Mouse (Mus musculus) myocyte (in vitro differentiated cells): ENCODE data around the gene Serpine1.

Source experiments
- MYOG ChIP-seq, 3 experiments: IDR thresholded peaks; one replicate each; pipeline ENCODE4 v1.6.1; 2011; ENCODE audit warnings: control low read depth in 2 of 3, low read depth in 2 of 3, mild to moderate bottlenecking in 2 of 3; ENCODE audit not compliant: insufficient read length in 2 of 3, control insufficient read depth in 1 of 3, insufficient read depth in 1 of 3
- POLR2A ChIP-seq: IDR thresholded peaks from one replicate; pipeline ENCODE4 v1.6.1; 2011; ENCODE audit warnings: low read depth, mild to moderate bottlenecking, control low read depth, moderate library complexity; ENCODE audit not compliant: insufficient read length
- POLR2AphosphoS2 ChIP-seq: IDR thresholded peaks from one replicate; pipeline ENCODE4 v1.6.1; 2011; ENCODE audit warnings: low read depth, control low read depth; ENCODE audit not compliant: insufficient read length
- USF1 ChIP-seq: IDR thresholded peaks from one replicate; pipeline ENCODE4 v1.6.1; 2011; ENCODE audit warnings: low read depth, mild to moderate bottlenecking, control low read depth, moderate library complexity

DNA sequence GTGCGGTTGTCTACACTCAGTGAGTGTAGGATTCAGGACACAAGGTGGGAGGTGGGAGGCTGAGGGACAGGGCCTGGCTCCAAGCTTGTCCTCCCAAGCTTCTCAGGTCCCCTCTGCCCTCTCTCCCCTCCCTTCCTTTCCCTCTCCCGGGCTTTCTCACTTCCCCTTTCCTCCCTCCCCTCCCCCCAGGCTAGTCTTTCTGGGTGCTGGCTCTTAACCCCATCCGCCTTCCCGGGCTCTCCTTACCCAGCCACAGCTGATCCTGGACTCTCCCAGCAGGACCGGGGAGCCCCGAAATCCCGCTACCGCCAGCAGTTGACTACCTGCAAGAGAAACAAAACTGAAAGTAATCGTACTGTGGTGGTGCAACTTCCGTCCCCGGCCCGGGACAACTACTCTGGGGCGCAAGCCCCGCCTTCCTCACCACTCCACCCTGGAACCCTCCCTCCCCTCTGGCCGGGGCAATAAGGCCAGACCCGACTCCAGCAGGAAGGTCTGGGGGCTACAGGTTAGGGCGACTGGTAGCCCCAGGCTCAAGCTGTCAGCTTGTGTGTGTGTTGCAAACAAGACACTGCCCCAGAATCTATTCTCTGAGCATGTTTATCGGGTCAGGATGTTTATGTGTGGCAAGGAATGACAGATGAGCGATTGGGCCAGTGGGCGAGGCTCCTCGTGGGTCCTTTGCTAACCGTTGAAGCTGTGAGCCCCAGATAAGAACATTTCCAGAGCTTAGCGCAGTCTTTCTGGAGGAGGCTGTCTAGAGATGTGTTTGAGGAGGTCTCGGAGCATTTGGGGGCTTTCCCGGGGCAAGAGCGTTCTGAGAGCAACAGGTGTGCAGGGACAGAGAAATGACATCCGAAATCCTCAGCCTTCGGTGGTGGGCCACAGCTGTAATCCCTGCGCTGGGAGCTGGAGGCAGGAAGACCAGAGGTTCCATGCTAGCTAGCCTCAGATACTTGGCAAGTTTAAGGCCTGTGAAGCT lies 44.1 kb upstream of the Serpine1 start, which contains the start of gene Trim56:
- TF ChIP-seq POLR2A, result peak; percentile 61
- TF ChIP-seq USF1, result no peak
- TF ChIP-seq POLR2AphosphoS2, result no peak
- no peak for TF ChIP-seq MYOG (IDR thresholded peaks at IDR 0.05; ENCODE audit: control insufficient read depth in 1 of 3, insufficient read depth in 1 of 3, insufficient read length in 2 of 3, low read depth in 2 of 3)
